Comparison of ENCODE assay signal across 8 mouse cellular contexts in genomic region chr17:42876904-42877425, GRCm38 (mm10). TPM values are rescaled to one million over a fixed set of nuclear protein-coding genes. Genes with fewer than 3 reads are reported as not detected.
A peak's percentile ranks its signal among the peaks of the same experiment; 100 is the strongest.
DNase-seq lines count a peak whose midpoint lies in the region; ATAC-seq and TF ChIP-seq lines count a peak whose summit lies in the region.

No protein-coding gene starts in this region.

- H3K79me2 ChIP-seq in heart, adult 2 months (replicated peaks; ENCODE audit: control insufficient read depth, insufficient read depth, low read length), result no peaks in the 10 kb centered on the region
- peaks cover 31% of the 10 kb centered on the region for H3K79me2 ChIP-seq in C2C12 (ENCODE audit: control insufficient read depth, insufficient read depth)

- H3K4me3 ChIP-seq in heart, adult 2 months, result peak overlapping the region; percentile 92
- peak overlapping the region; percentile 75 for H3K4me3 ChIP-seq in C2C12 (ENCODE audit: insufficient read depth, poor library complexity, severe bottlenecking)
- peak overlapping the region; percentile 79 for H3K4me3 ChIP-seq in forebrain, embryonic 11.5 days (ENCODE audit: low read depth, low read length)
- peak overlapping the region; percentile 95 for H3K4me3 ChIP-seq in liver, embryonic 13.5 days (replicated peaks)

- peak overlapping the region; percentile 80 for H3K4me2 ChIP-seq in forebrain, embryonic 11.5 days (ENCODE audit: low read depth, low read length, severe bottlenecking)
- peak overlapping the region; percentile 95 for H3K4me2 ChIP-seq in liver, embryonic 13.5 days

- 14% methylated on average over 13 of the region's 13 CpGs for WGBS in heart, adult 2 months
- WGBS in forebrain, embryonic 11.5 days, result 42% methylated on average over 13 of the region's 13 CpGs
- WGBS in liver, embryonic 13.5 days (ENCODE audit: insufficient replicate concordance), result 29% methylated on average over 13 of the region's 13 CpGs

- TF ChIP-seq EP300 in heart, adult 2 months (IDR thresholded peaks at IDR 0.05; ENCODE audit: insufficient read depth, low read depth, low read length), result no peak

- TF ChIP-seq POLR2A in heart, adult 2 months (IDR thresholded peaks at IDR 0.05; ENCODE audit: insufficient read depth, low read depth, low read length), result no peak

- peak overlapping the region; percentile 97 for H3K27ac ChIP-seq in heart, adult 2 months
- H3K27ac ChIP-seq in forebrain, embryonic 11.5 days (ENCODE audit: low read depth, low read length), result no peak overlapping the region
- peak overlapping the region; percentile 89; the same call in 1 of the 2 replicates for H3K27ac ChIP-seq in liver, embryonic 13.5 days

- no peaks in the 10 kb centered on the region for H3K9me3 ChIP-seq in forebrain, embryonic 11.5 days (ENCODE audit: control insufficient read depth, low read length)
- no peaks in the 10 kb centered on the region for H3K9me3 ChIP-seq in liver, embryonic 13.5 days (replicated peaks)

- ATAC-seq in forebrain, embryonic 11.5 days (replicated peaks; ENCODE audit: low FRiP score), result no peak
- no peak for ATAC-seq in liver, embryonic 13.5 days (ENCODE audit: low read depth)
- no peak for ATAC-seq in megakaryocyte progenitor cell, adult 5-6 weeks (replicated peaks; ENCODE audit: poor library complexity)

- H3K36me3 ChIP-seq in heart, adult 2 months (ENCODE audit: control insufficient read depth, insufficient read depth, low read length), result peaks cover 12% of the 10 kb centered on the region
- no peaks in the 10 kb centered on the region for H3K36me3 ChIP-seq in C2C12 (ENCODE audit: control insufficient read depth, insufficient read depth)
- no peaks in the 10 kb centered on the region for H3K36me3 ChIP-seq in forebrain, embryonic 11.5 days (ENCODE audit: control insufficient read depth, insufficient read depth, low read length)
- H3K36me3 ChIP-seq in liver, embryonic 13.5 days, result no peaks in the 10 kb centered on the region

- H3K9ac ChIP-seq in heart, adult 2 months (ENCODE audit: low read depth, low read length), result peak overlapping the region; percentile 34; the same call in 1 of the 2 replicates
- H3K9ac ChIP-seq in forebrain, embryonic 11.5 days (ENCODE audit: low read length), result peak overlapping the region; percentile 91
- peak overlapping the region; percentile 97 for H3K9ac ChIP-seq in liver, embryonic 13.5 days

- TF ChIP-seq CTCF in heart, adult 2 months (IDR thresholded peaks at IDR 0.05), result no peak
- TF ChIP-seq CTCF in C2C12 (IDR thresholded peaks at IDR 0.05; ENCODE audit: control insufficient read depth, insufficient read depth, insufficient read length), result no peak

- no peak overlapping the region for H3ac ChIP-seq in C2C12 (ENCODE audit: control insufficient read depth, insufficient read length, low read depth)

- DNase-seq in heart, adult 2 months, result no peak
- no peak for DNase-seq in heart, adult 9 months (ENCODE audit: low spot score in 2 of 2)
- DNase-seq in forebrain, embryonic 11.5 days (ENCODE audit: low spot score), result no peak
- DNase-seq in liver, embryonic 13.5 days, result no peak
- no peak for DNase-seq in right cerebral cortex, postnatal 36 days (ENCODE audit: low spot score in 2 of 2)
- DNase-seq in urinary bladder, postnatal 4 days (ENCODE audit: low spot score in 2 of 2), result no peak

- H3K4me1 ChIP-seq in heart, adult 2 months (ENCODE audit: control insufficient read depth, insufficient read depth, low read length), result peaks cover 4% of the 10 kb centered on the region
- H3K4me1 ChIP-seq in forebrain, embryonic 11.5 days (replicated peaks; ENCODE audit: control insufficient read depth, insufficient read depth, low read length), result no peaks in the 10 kb centered on the region
- H3K4me1 ChIP-seq in liver, embryonic 13.5 days (replicated peaks), result peaks cover 37% of the 10 kb centered on the region

- peaks cover 29% of the 10 kb centered on the region for H3K79me3 ChIP-seq in C2C12 (ENCODE audit: low read depth)

- no peaks in the 10 kb centered on the region for H3K27me3 ChIP-seq in heart, adult 2 months (ENCODE audit: control insufficient read depth, insufficient read depth, low read length)
- no peaks in the 10 kb centered on the region for H3K27me3 ChIP-seq in C2C12 (ENCODE audit: control insufficient read depth, insufficient read depth, insufficient read length)
- no peaks in the 10 kb centered on the region for H3K27me3 ChIP-seq in forebrain, embryonic 11.5 days (ENCODE audit: control insufficient read depth, insufficient read depth, low read length)
- no peaks in the 10 kb centered on the region for H3K27me3 ChIP-seq in liver, embryonic 13.5 days

- intact Hi-C loops in heart, adult 2 months (cut with DNase I), result loop anchor here (5.0 to 10.0 kb wide), 3 partner anchors 60 to 358 kb away; no protein-coding TSS in a partner anchor

TF ChIP-seq in C2C12, 6 proteins besides CTCF, POLR2A, EP300 and RAD21:
- TF ChIP-seq FOSL1 (IDR thresholded peaks at IDR 0.05; ENCODE audit: insufficient read depth, low read length, poor library complexity, severe bottlenecking) (no peak), CEBPB (IDR thresholded peaks at IDR 0.05; ENCODE audit: low read depth) (no peak)

RNA-seq across cellular contexts. Expression of gene Cd2ap, which starts 0.5 kb away (rescaled TPM):
- total RNA-seq in heart, adult 2 months (2021), result 10 to 100 TPM; 16.9 to 17.8 TPM
- polyA plus RNA-seq in heart, adult 2 months (2012; rRNA removed), result 5.0 and 9.7 TPM in 2 replicates
- polyA plus RNA-seq in C2C12 (2012; fragmentation: generic; extraction: Trizol), result 3.6 TPM
- polyA plus RNA-seq in forebrain, embryonic 11.5 days (2014; fragmentation: Nextera tagmentation; extraction: Ambion mirVana), result 12.8 and 14.3 TPM in 2 replicates
- 8.8 and 10.2 TPM in 2 replicates for polyA plus RNA-seq in liver, embryonic 13.5 days (2015; fragmentation: Nextera tagmentation; extraction: Ambion mirVana)
- 14.1 and 16.4 TPM in 2 replicates for total RNA-seq in megakaryocyte progenitor cell, adult 5-6 weeks (2015)
- 10.1 and 13.3 TPM in 2 replicates for total RNA-seq in megakaryocyte progenitor cell, adult 5-6 weeks (2017)

Comparison
In these comparisons a context has a peak if more than half of its experiments do, and no peak if none do; other contexts are left out.
1. H3K9ac ChIP-seq: peak in every context shown above with its lines; median percentile 97 in liver, embryonic 13.5 days; 91 in forebrain, embryonic 11.5 days; 34 in heart, adult 2 months.